Mouse (Mus musculus) stomach, embryonic 16.5 days (tissue): ENCODE data around the gene Tbc1d30. TPM values are rescaled to one million over a fixed set of nuclear protein-coding genes. Genes with fewer than 3 reads are reported as not detected.

Experiments
- ATAC-seq: fragments of 200-750 bp; cut with Nextera tagmentation; 2 replicates; pipeline ENCODE4 v1.8.0; 2017; ENCODE audit warnings: moderate number of reproducible peaks, moderate TSS enrichment; ENCODE audit not compliant: insufficient read depth, low FRiP score
- H3K27ac ChIP-seq: fragments of 300-500 bp; sonication (generic); 2 replicates; pipeline ENCODE4 v1.5.1; 2014; ENCODE audit warnings: low read length
- H3K27me3 ChIP-seq: fragments of 300-500 bp; sonication (generic); 2 replicates; pipeline ENCODE4 v1.6.1; 2014; ENCODE audit warnings: low read length, control low read depth, mixed read lengths; ENCODE audit not compliant: control insufficient read depth, insufficient read depth
- H3K36me3 ChIP-seq: fragments of 300-500 bp; sonication (generic); 2 replicates; pipeline ENCODE4 v1.6.1; 2014; ENCODE audit warnings: low read length; ENCODE audit not compliant: control insufficient read depth, insufficient read depth
- H3K4me1 ChIP-seq: fragments of 300-500 bp; sonication (generic); 2 replicates; pipeline ENCODE4 v1.6.1; 2014; ENCODE audit warnings: low read length, control low read depth, mixed read lengths; ENCODE audit not compliant: control insufficient read depth, insufficient read depth
- H3K4me2 ChIP-seq: fragments of 300-500 bp; sonication (generic); 2 replicates; pipeline ENCODE4 v1.6.1; 2014; ENCODE audit warnings: low read depth, low read length, mixed read lengths
- H3K4me3 ChIP-seq: fragments of 300-500 bp; sonication (generic); replicated peaks from 2 replicates; pipeline ENCODE4 v1.5.1; 2014; ENCODE audit warnings: mild to moderate bottlenecking, low read length
- H3K9ac ChIP-seq: fragments of 300-500 bp; sonication (generic); 2 replicates; pipeline ENCODE4 v1.6.1; 2014; ENCODE audit warnings: low read length
- H3K9me3 ChIP-seq: fragments of 300-500 bp; sonication (generic); replicated peaks from 2 replicates; pipeline ENCODE4 v1.6.1; 2016; ENCODE audit warnings: low read length, control low read depth; ENCODE audit not compliant: control insufficient read depth
- WGBS: fragments of 180-500 bp; shearing (Covaris S2); extraction: QIAGEN DNeasy Blood & Tissue Kit; methylation state at CpG from one replicate; pipeline ENCODE4 v1.1.7; 2014; 5-methylcytosine and 5-hydroxymethylcytosine counted together
- polyA plus RNA-seq: library from polyadenylated mRNA; unstranded; fragments of >200 nt; fragmentation: Nextera tagmentation; extraction: Ambion mirVana; gene quantifications from 2 replicates; pipeline ENCODE4 v1.2.1, GENCODE M21; 2015

Tbc1d30 gene
- polyA plus RNA-seq, 1 experiment from 2014 or later = 5.8 TPM

- H3K27me3 ChIP-seq = no peaks in the 10 kb centered on the region
- no peak overlapping the region for H3K9ac ChIP-seq
- no peak overlapping the region for H3K4me3 ChIP-seq
- no peak overlapping the region for H3K4me2 ChIP-seq
- ATAC-seq = no peak
- no peaks in the 10 kb centered on the region for H3K36me3 ChIP-seq
- no peak overlapping the region for H3K27ac ChIP-seq
- 0 out of 2 replicates have a peak, but pooled peaks cover 3% of the 10 kb centered on the region for H3K4me1 ChIP-seq
- 63% methylated on average over 16 of the region's 16 CpGs for WGBS
- no peaks in the 10 kb centered on the region for H3K9me3 ChIP-seq
Measured at GRCm38 (mm10) chr10:121238551-121238950, 112.5 kb downstream of the Tbc1d30 start.

- no peak overlapping the region for H3K4me2 ChIP-seq
- no peak overlapping the region for H3K9ac ChIP-seq
- no peak overlapping the region for H3K4me3 ChIP-seq
- no peaks in the 10 kb centered on the region for H3K4me1 ChIP-seq
- H3K27me3 ChIP-seq = no peaks in the 10 kb centered on the region
- WGBS = 76% methylated on average over 5 of the region's 5 CpGs
- H3K9me3 ChIP-seq = no peaks in the 10 kb centered on the region
- no peak overlapping the region for H3K27ac ChIP-seq
- no peak for ATAC-seq
- no peaks in the 10 kb centered on the region for H3K36me3 ChIP-seq
Measured at GRCm38 (mm10) chr10:121237377-121237776, 113.7 kb downstream of the Tbc1d30 start.

GRCm38 (mm10) chr10:121235167-121235824 is 115.8 kb downstream of the Tbc1d30 start:
- no peaks in the 10 kb centered on the region for H3K4me1 ChIP-seq
- H3K36me3 ChIP-seq = no peaks in the 10 kb centered on the region
- H3K9ac ChIP-seq = no peak overlapping the region
- WGBS = 64% methylated on average over 10 of the region's 10 CpGs
- no peak overlapping the region for H3K4me2 ChIP-seq
- no peak overlapping the region for H3K27ac ChIP-seq
- H3K4me3 ChIP-seq = no peak overlapping the region
- no peak for ATAC-seq
- peaks cover 8% of the 10 kb centered on the region; the same call in 1 of the 2 replicates for H3K9me3 ChIP-seq
- no peaks in the 10 kb centered on the region for H3K27me3 ChIP-seq

- H3K27ac ChIP-seq = no peak overlapping the region
- H3K4me3 ChIP-seq = no peak overlapping the region
- no peaks in the 10 kb centered on the region for H3K36me3 ChIP-seq
- no peak overlapping the region for H3K4me2 ChIP-seq
- ATAC-seq = no peak
- H3K4me1 ChIP-seq = no peaks in the 10 kb centered on the region
- H3K9ac ChIP-seq = no peak overlapping the region
- H3K9me3 ChIP-seq = peaks cover 8% of the 10 kb centered on the region; the same call in 1 of the 2 replicates
- H3K27me3 ChIP-seq = no peaks in the 10 kb centered on the region
- WGBS = 75% methylated on average over 3 of the region's 3 CpGs
Measured at GRCm38 (mm10) chr10:121234476-121234875, 116.6 kb downstream of the Tbc1d30 start.

- no peak overlapping the region for H3K27ac ChIP-seq
- no peak for ATAC-seq
- H3K4me3 ChIP-seq = no peak overlapping the region
- no peak overlapping the region for H3K4me2 ChIP-seq
- H3K27me3 ChIP-seq = no peaks in the 10 kb centered on the region
- no peaks in the 10 kb centered on the region for H3K36me3 ChIP-seq
- H3K9ac ChIP-seq = no peak overlapping the region
- WGBS = 80% methylated on average over 15 of the region's 15 CpGs
- H3K9me3 ChIP-seq = peaks cover 8% of the 10 kb centered on the region; the same call in 1 of the 2 replicates
- H3K4me1 ChIP-seq = no peaks in the 10 kb centered on the region
Measured at GRCm38 (mm10) chr10:121228422-121228953, 122.6 kb downstream of the Tbc1d30 start.

- ATAC-seq = no peak
- Histone ChIP-seq H3K27me3 (no peaks in the 10 kb centered on the region), H3K27ac (no peak overlapping the region), H3K9me3 (peaks cover 8% of the 10 kb centered on the region; the same call in 1 of the 2 replicates), H3K36me3 (no peaks in the 10 kb centered on the region), H3K9ac (no peak overlapping the region), H3K4me1 (no peaks in the 10 kb centered on the region), H3K4me3 (no peak overlapping the region), H3K4me2 (no peak overlapping the region)
- 62% methylated on average over 16 of the region's 16 CpGs for WGBS
Measured at GRCm38 (mm10) chr10:121227988-121228409, 123.1 kb downstream of the Tbc1d30 start.

- Histone ChIP-seq H3K36me3 (no peaks in the 10 kb centered on the region), H3K27ac (no peak overlapping the region), H3K27me3 (no peaks in the 10 kb centered on the region), H3K4me2 (no peak overlapping the region), H3K4me3 (no peak overlapping the region), H3K4me1 (no peaks in the 10 kb centered on the region), H3K9ac (no peak overlapping the region), H3K9me3 (peaks cover 8% of the 10 kb centered on the region; the same call in 1 of the 2 replicates)
- ATAC-seq = no peak
- WGBS = 87% methylated on average over 5 of the region's 5 CpGs
Measured at GRCm38 (mm10) chr10:121227403-121227802, 123.7 kb downstream of the Tbc1d30 start.

GRCm38 (mm10) chr10:121225636-121226035 is 125.4 kb downstream of the Tbc1d30 start:
- Histone ChIP-seq H3K9ac (no peak overlapping the region), H3K4me2 (no peak overlapping the region), H3K9me3 (peaks cover 2% of the 10 kb centered on the region; the same call in 1 of the 2 replicates), H3K36me3 (no peaks in the 10 kb centered on the region), H3K4me3 (no peak overlapping the region), H3K27me3 (no peaks in the 10 kb centered on the region), H3K4me1 (no peaks in the 10 kb centered on the region), H3K27ac (no peak overlapping the region)
- WGBS = 74% methylated on average over 6 of the region's 6 CpGs
- no peak for ATAC-seq

GRCm38 (mm10) chr10:121222881-121223280 is 128.2 kb downstream of the Tbc1d30 start:
- H3K36me3 ChIP-seq = no peaks in the 10 kb centered on the region
- no peaks in the 10 kb centered on the region for H3K27me3 ChIP-seq
- no peak overlapping the region for H3K4me2 ChIP-seq
- whole genome bisulfite sequencing = 84% methylated on average over 4 of the region's 4 CpGs
- no peak overlapping the region for H3K9ac ChIP-seq
- H3K27ac ChIP-seq = no peak overlapping the region
- ATAC-seq = no peak
- H3K4me1 ChIP-seq = no peaks in the 10 kb centered on the region
- H3K4me3 ChIP-seq = no peak overlapping the region
- peaks cover 4% of the 10 kb centered on the region; the same call in 1 of the 2 replicates for H3K9me3 ChIP-seq
